Mouse (Mus musculus): ENCODE data around the gene Chit1.

Chit1 gene

GRCm38 (mm10) chr1:134191192-134191591, 80.2 kb downstream of the Chit1 start:
- no peak for DNase-seq

GRCm38 (mm10) chr1:134192024-134192423, 81.0 kb downstream of the Chit1 start:
- DNase-seq: no peak

- DNase-seq: no peak
Observed at GRCm38 (mm10) chr1:134193126-134193525, 82.1 kb downstream of the Chit1 start, which contains the start of gene Mybph. TSS of gene Mybph (plus strand) at chr1:134193448.

- no peak for DNase-seq
Observed at GRCm38 (mm10) chr1:134193674-134194197, 82.7 kb downstream of the Chit1 start.

GRCm38 (mm10) chr1:134194298-134195022, 83.4 kb downstream of the Chit1 start:
- no peak for DNase-seq

GRCm38 (mm10) chr1:134195117-134195516, 84.1 kb downstream of the Chit1 start:
- no peak for DNase-seq

GRCm38 (mm10) chr1:134195571-134195970, 84.5 kb downstream of the Chit1 start:
- no peak for DNase-seq

- DNase-seq: peak in 1 of 2 experiments; percentile 6
Observed at GRCm38 (mm10) chr1:134195979-134196378, 84.9 kb downstream of the Chit1 start.

- peak; percentile 64 to 72 for DNase-seq
Observed at GRCm38 (mm10) chr1:134196386-134196785, 85.3 kb downstream of the Chit1 start.

- DNase-seq: no peak
Observed at GRCm38 (mm10) chr1:134197325-134197982, 86.4 kb downstream of the Chit1 start.

- no peak for DNase-seq
Observed at GRCm38 (mm10) chr1:134198197-134198995, 87.4 kb downstream of the Chit1 start.

- DNase-seq: no peak
Observed at GRCm38 (mm10) chr1:134200481-134200880, 89.4 kb downstream of the Chit1 start.
